Mouse (Mus musculus): ENCODE measurements at regions not wholly inside any gene's neighbourhood (a gene's known extent, or its start where the extent isn't known, plus 50 kb on each side); places are given as distances from the start of the nearest gene placed in this dataset.
A peak's percentile ranks its signal among the peaks of the same experiment; 100 is the strongest.
"Not testable (repeated sequence)": the region's sequence is repeated elsewhere in the genome, so short reads cannot be mapped to it uniquely, and the experiment has no call there.

DNA sequence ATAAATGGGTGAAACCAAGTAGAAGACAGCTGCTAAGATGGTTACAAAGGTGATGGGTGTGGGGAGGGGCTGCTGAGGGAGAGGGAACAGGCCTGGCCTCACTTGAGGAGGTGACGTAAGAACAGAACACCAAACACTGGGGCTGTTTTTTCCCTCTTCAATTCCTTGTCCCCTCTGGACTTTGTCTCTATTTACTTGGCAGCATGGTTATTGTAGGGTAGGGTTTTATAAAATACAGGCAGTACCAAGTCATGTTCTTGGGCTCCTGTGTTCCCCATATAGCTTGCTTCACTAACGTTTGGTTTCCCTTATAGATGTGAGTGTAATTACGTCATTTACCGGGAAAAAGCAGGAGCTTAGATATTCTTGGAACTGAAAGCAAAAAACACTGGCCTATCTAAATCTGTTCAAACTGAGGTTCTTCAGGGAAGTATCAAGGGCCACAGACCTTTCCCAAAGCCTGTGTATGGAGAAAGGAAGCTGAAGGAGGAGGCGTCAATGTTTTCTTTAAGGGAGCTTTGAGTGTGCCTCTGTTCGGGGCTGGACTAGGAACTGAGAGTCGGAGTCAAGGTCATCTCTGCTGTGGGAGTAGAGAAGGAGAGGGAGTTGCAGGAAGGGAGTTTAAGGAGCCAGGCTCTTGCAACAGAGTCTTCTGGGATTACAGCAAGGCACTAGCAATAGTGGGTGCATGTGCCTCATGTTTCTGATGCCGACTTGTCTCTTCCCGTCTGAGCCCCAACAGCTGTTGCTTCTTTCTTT, 85.1 kb upstream of the Atp1b1 start:
- peak in 1 of 2 experiments; percentile 16 for DNase-seq

DNA sequence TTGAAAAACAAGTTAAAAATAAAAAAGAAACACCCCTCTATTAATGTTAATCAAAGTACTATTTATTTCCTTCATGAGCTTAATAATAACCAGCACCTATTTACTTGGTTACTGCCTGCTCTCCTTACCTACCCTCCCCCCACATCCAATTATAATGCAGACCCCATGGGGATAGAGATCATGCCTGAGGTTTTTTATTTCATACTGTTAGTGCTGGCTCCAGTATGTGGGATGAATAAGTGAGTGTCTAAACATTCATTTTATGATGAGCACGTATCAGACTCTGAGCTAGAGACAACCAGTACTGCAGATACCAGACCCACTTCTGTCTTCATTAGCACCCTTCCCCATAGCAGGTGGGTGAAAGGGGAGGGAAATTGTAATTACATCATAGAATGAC, 83.6 kb upstream of the Atp1b1 start:
- DNase-seq = no peak

- no peak for DNase-seq
Measured at GRCm38 (mm10) chr1:164538304-164539043, 80.3 kb upstream of the Atp1b1 start.

DNA sequence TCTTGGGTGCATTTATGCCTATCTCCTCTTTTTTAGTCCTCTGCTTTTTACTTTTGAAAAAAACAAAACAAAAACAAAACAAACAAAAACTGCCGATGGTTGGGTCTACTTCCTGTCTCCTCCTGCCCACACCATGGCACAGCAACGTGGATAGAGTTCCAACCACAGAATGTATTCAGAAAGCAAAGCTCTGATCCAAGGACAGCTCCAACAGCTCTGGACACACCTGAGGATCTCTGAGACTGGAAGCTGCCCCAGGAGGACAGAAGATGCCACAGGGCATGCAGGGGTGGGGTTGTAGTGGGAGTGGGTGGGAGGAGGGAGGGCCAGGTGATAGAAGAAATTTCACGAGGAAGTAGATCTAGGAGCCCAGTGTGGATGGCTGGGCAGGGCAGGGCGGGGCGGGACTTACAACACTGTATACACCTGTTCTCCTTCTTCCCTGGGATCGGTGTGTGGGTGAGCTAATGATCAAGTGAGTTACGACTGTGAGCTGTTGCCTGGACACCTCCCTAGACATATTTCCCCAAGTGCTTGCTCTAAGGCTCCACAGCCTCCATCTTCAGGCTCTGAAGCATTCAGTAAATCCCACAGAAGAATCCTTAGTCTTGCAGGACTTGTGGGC, 79.3 kb upstream of the Atp1b1 start:
- no peak for DNase-seq

- no peak for DNase-seq
Measured at GRCm38 (mm10) chr1:164532196-164532595, 74.0 kb upstream of the Atp1b1 start.

- DNase-seq = no peak
Measured at GRCm38 (mm10) chr1:164531741-164532140, 73.6 kb upstream of the Atp1b1 start.

- DNase-seq = no peak
Measured at GRCm38 (mm10) chr1:164526748-164527147, 68.6 kb upstream of the Atp1b1 start.

- no peak for DNase-seq
Measured at GRCm38 (mm10) chr1:164522377-164523150, 64.4 kb upstream of the Atp1b1 start.

- no peak for DNase-seq
Measured at GRCm38 (mm10) chr1:164521371-164522130, 63.4 kb upstream of the Atp1b1 start.

GRCm38 (mm10) chr1:164518866-164519265, 60.7 kb upstream of the Atp1b1 start:
- DNase-seq = no peak

- DNase-seq = no peak
Measured at GRCm38 (mm10) chr1:164518308-164518707, 60.2 kb upstream of the Atp1b1 start.

DNA sequence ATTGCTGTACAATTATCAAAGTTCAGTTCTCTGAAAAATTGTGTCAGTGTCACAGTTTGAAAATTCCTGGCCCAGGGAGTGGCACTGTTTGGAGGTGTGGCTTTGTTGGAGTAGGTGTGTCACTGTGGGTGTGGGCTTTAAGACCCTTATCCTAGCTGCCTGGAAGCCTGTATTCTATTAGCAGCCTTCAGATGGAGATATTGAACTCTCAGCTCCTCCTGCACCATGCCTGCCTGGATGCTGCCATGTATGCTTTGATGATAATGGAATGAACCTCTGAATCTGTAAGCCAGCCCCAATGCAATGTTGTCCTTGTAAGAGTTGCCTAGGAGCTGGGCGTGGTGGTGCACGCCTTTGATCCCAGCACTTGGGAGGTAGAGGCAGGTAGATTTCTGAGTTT, 59.2 kb upstream of the Atp1b1 start:
- not testable (repeated sequence) for DNase-seq

DNA sequence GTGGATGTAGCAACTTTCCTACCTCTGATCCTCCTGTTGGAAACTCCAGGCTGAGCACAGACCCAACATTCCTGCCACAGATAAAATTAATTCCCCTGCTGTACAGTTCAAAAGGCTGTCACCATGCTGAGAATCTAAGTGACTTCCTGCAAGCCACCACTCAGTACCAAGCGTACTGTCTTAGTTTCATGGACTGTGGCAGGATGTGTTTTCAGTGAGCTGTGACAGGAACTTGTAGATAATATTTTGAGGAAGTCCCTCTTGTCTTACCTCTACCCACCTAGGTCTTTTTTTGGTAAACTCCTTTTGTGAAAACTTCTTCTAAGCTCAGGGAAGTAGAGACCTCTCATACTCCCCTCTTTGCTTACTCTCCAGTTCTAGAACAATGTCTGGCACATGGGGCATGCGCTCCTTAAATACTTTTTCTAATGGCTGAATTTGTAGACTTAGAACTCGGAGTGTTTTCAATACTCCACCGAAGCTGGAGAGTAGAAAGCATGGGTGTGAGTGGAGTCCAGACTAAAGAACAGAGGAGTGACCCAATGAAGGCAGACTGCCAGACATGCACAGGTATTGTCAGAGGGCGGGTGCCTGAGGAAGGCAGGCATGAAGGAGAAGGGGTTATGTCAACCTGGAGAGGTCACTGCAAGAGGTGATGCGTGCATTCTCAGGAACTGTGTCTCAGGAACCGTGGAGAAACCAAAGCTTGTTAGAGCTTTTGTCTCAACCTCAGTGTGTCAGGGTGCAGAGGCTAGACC, 53.7 kb upstream of the Atp1b1 start:
- no peak for DNase-seq

- DNase-seq = no peak
Measured at GRCm38 (mm10) chr1:164509226-164509625, 51.1 kb upstream of the Atp1b1 start.

DNA sequence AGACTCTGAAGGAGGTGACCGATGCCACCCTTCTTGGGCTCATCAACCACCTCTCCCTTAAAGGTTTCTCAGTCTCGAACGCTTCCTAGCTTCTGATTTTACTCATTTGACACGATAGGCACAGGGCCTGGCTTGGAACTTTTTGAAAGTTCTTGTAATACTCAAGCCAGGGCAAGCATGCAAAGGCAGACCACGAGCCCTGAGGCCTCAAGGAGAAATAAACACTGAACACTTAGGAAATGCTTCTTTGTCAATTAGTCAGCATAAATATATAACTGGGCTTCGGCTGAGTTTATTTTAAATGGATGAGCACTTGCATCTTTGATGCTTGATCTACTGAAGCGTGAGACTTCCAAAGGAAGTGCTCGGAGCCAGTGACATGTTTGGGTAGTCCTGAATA, 50.4 kb upstream of the Atp1b1 start:
- DNase-seq = no peak

- DNase-seq = no peak
Measured at GRCm38 (mm10) chr1:164508106-164508505, 50.0 kb upstream of the Atp1b1 start.

Measured in adrenal gland, postnatal 36 days (tissue).